In genomic region chr16:25631139-25631716, GRCm38 (mm10) we compare ENCODE assay signal across 22 mouse cellular contexts. TPM values are rescaled to one million over a fixed set of nuclear protein-coding genes. Genes with fewer than 3 reads are reported as not detected.
A peak's percentile ranks its signal among the peaks of the same experiment; 100 is the strongest.
DNase-seq lines count a peak whose midpoint lies in the region; ATAC-seq lines count a peak whose summit lies in the region.
"Had no signal": no experiment of that assay in that cellular context is flagged by ENCODE, and none has a peak within 500 bp of the region (broad histone marks: within the 10 kb centered on the region; RNA-seq: fewer than 3 reads in every experiment).

No protein-coding gene starts in this region.

- DNase-seq in cerebellum, postnatal 10 days: peak; percentile 23 to 25
- no peak for DNase-seq in cerebellum, postnatal 36 days
- DNase-seq in hindbrain, embryonic 11.5 days (ENCODE audit: low spot score): no peak
- DNase-seq in hindbrain, embryonic 10.5 days (ENCODE audit: low spot score): no peak
- peak; percentile 52 for DNase-seq in hindbrain, embryonic 14.5 days (ENCODE audit: low spot score)
- no peak for DNase-seq in layer of hippocampus, adult 9-10 months (ENCODE audit: low spot score)
- DNase-seq in B cell, adult 2 months: no peak
- DNase-seq: adrenal gland, postnatal 25 days; cerebellum, adult 18-20 months; gastrocnemius, postnatal 36 days; kidney, adult 18-20 months; kidney, postnatal 10 days; liver, postnatal 0 days; lung, postnatal 10 days; right cerebral cortex, postnatal 4 days had no signal

- no peaks in the 10 kb centered on the region for H3K4me1 ChIP-seq in hindbrain, embryonic 11.5 days (replicated peaks; ENCODE audit: control insufficient read depth, insufficient read depth, low read length)
- H3K4me1 ChIP-seq in hindbrain, embryonic 10.5 days (replicated peaks): no peaks in the 10 kb centered on the region
- no peaks in the 10 kb centered on the region for H3K4me1 ChIP-seq in hindbrain, embryonic 14.5 days (replicated peaks; ENCODE audit: control insufficient read depth, insufficient read depth, low read length)
- peaks cover 6% of the 10 kb centered on the region; the same call in 1 of the 2 replicates for H3K4me1 ChIP-seq in neural tube, embryonic 13.5 days (replicated peaks)
- H3K4me1 ChIP-seq: limb, embryonic 10.5 days had no signal

- H3K27me3 ChIP-seq in hindbrain, embryonic 11.5 days (ENCODE audit: control insufficient read depth, insufficient read depth, low read length): no peaks in the 10 kb centered on the region
- no peaks in the 10 kb centered on the region for H3K27me3 ChIP-seq in hindbrain, embryonic 10.5 days (ENCODE audit: insufficient read depth, poor library complexity, severe bottlenecking)
- no peaks in the 10 kb centered on the region for H3K27me3 ChIP-seq in hindbrain, embryonic 14.5 days (ENCODE audit: control insufficient read depth, insufficient read depth, low read length)
- H3K27me3 ChIP-seq in neural tube, embryonic 13.5 days: no peaks in the 10 kb centered on the region

- H3K4me3 ChIP-seq in hindbrain, embryonic 11.5 days (ENCODE audit: low read depth, low read length): no peak overlapping the region
- H3K4me3 ChIP-seq in hindbrain, embryonic 10.5 days: no peak overlapping the region
- H3K4me3 ChIP-seq in hindbrain, embryonic 14.5 days (replicated peaks; ENCODE audit: low read length): no peak overlapping the region
- H3K4me3 ChIP-seq in neural tube, embryonic 13.5 days: no peak overlapping the region
- H3K4me3 ChIP-seq: erythroblast, embryonic 14.5 days; layer of hippocampus, adult 2 months; limb, embryonic 10.5 days had no signal

- no peaks in the 10 kb centered on the region for H3K9me3 ChIP-seq in hindbrain, embryonic 11.5 days (ENCODE audit: control insufficient read depth, low read length)
- H3K9me3 ChIP-seq in hindbrain, embryonic 10.5 days: no peaks in the 10 kb centered on the region
- no peaks in the 10 kb centered on the region for H3K9me3 ChIP-seq in hindbrain, embryonic 14.5 days (ENCODE audit: control insufficient read depth, low read length)
- H3K9me3 ChIP-seq in neural tube, embryonic 13.5 days: no peaks in the 10 kb centered on the region
- H3K9me3 ChIP-seq: limb, embryonic 10.5 days had no signal

- 75% methylated on average over 6 of the region's 6 CpGs for WGBS in hindbrain, embryonic 11.5 days
- 79% methylated on average over 6 of the region's 6 CpGs for WGBS in hindbrain, embryonic 10.5 days
- 54% methylated on average over 6 of the region's 6 CpGs for WGBS in hindbrain, embryonic 14.5 days
- WGBS in neural tube, embryonic 13.5 days: 53% methylated on average over 6 of the region's 6 CpGs

- H3K9ac ChIP-seq in hindbrain, embryonic 11.5 days (ENCODE audit: low read depth, low read length): no peak overlapping the region
- H3K9ac ChIP-seq in hindbrain, embryonic 14.5 days: no peak overlapping the region
- no peak overlapping the region for H3K9ac ChIP-seq in neural tube, embryonic 13.5 days
- H3K9ac ChIP-seq: liver, postnatal 0 days had no signal

- H3K36me3 ChIP-seq in hindbrain, embryonic 11.5 days (ENCODE audit: control insufficient read depth, insufficient read depth, low read length): no peaks in the 10 kb centered on the region
- H3K36me3 ChIP-seq in hindbrain, embryonic 10.5 days: no peaks in the 10 kb centered on the region
- H3K36me3 ChIP-seq in hindbrain, embryonic 14.5 days (replicated peaks; ENCODE audit: control insufficient read depth, insufficient read depth): no peaks in the 10 kb centered on the region
- no peaks in the 10 kb centered on the region for H3K36me3 ChIP-seq in neural tube, embryonic 13.5 days
- H3K36me3 ChIP-seq: limb, embryonic 10.5 days had no signal

- ATAC-seq in hindbrain, embryonic 11.5 days (ENCODE audit: low FRiP score): peak; percentile 54; the same call in 1 of the 2 replicates
- peak; percentile 79; the same call in 1 of the 2 replicates for ATAC-seq in hindbrain, embryonic 14.5 days (ENCODE audit: low FRiP score)
- ATAC-seq in neural tube, embryonic 13.5 days (ENCODE audit: low read depth): peak; percentile 87
- ATAC-seq: activated CD4-positive, CD25-positive, alpha-beta regulatory T cell, adult 4 months; CD4-positive, CD25-positive, alpha-beta regulatory T cell, adult 4 months; liver, postnatal 0 days had no signal

- no peak overlapping the region for H3K27ac ChIP-seq in hindbrain, embryonic 11.5 days (ENCODE audit: low read depth, low read length)
- H3K27ac ChIP-seq in hindbrain, embryonic 10.5 days: no peak overlapping the region
- H3K27ac ChIP-seq in hindbrain, embryonic 14.5 days: no peak overlapping the region
- H3K27ac ChIP-seq in neural tube, embryonic 13.5 days (replicated peaks): 0 out of 2 replicates have a peak overlapping the region, but pooled peaks have one; percentile 18
- H3K27ac ChIP-seq: layer of hippocampus, adult 2 months; limb, embryonic 10.5 days had no signal

- H3K4me2 ChIP-seq in hindbrain, embryonic 11.5 days (replicated peaks; ENCODE audit: low read depth, low read length): no peak overlapping the region
- no peak overlapping the region for H3K4me2 ChIP-seq in hindbrain, embryonic 14.5 days (replicated peaks)
- 0 out of 2 replicates have a peak overlapping the region, but pooled peaks have one; percentile 1 for H3K4me2 ChIP-seq in neural tube, embryonic 13.5 days

RNA-seq across cellular contexts. Expression of gene Trp63, which starts 52.3 kb away (rescaled TPM):
- polyA plus RNA-seq in hindbrain, embryonic 11.5 days (2014; fragmentation: Nextera tagmentation; extraction: Ambion mirVana): 3.1 and 5.3 TPM in 2 replicates
- 7.2 and 7.7 TPM in 2 replicates for polyA plus RNA-seq in hindbrain, embryonic 10.5 days (2016; fragmentation: Nextera tagmentation; extraction: Ambion mirVana)
- 0.14 TPM in 1 of 2 replicates, not detected in the other for polyA plus RNA-seq in hindbrain, embryonic 14.5 days (2014; fragmentation: Nextera tagmentation; extraction: Ambion mirVana)
- polyA plus RNA-seq in neural tube, embryonic 13.5 days (2015; fragmentation: Nextera tagmentation; extraction: Ambion mirVana): 0.22 and 0.84 TPM in 2 replicates
- polyA plus RNA-seq: activated CD4-positive, CD25-positive, alpha-beta regulatory T cell, adult 4 months; CD4-positive, CD25-positive, alpha-beta regulatory T cell, adult 4 months; erythroblast, embryonic 14.5 days; liver, adult 2 months had no signal

Comparison
In these comparisons a context has a peak if more than half of its experiments do, and no peak if none do; other contexts are left out.
1. DNase-seq: peak in cerebellum, postnatal 10 days (2 of 2) and hindbrain, embryonic 14.5 days (single experiment); none in cerebellum, postnatal 36 days (0 of 2), hindbrain, embryonic 11.5 days (single experiment), hindbrain, embryonic 10.5 days (single experiment), layer of hippocampus, adult 9-10 months (single experiment) and B cell, adult 2 months (0 of 2).
2. Peak in every context shown above with its lines, with median percentiles within 50 percentile points of each other: ATAC-seq.